Mouse (Mus musculus) C2C12 (cell line): ENCODE results near the gene Guca2a.

Experiments used
- CEBPB ChIP-seq: IDR thresholded peaks from one replicate; pipeline ENCODE4 v1.6.1; 2011; ENCODE audit warnings: low read depth, mild to moderate bottlenecking, control low read depth, moderate library complexity
- CTCF ChIP-seq: IDR thresholded peaks from one replicate; pipeline ENCODE4 v1.5.1; 2011; ENCODE audit not compliant: control insufficient read depth, insufficient read depth, insufficient read length
- FOSL1 ChIP-seq: IDR thresholded peaks from one replicate; pipeline ENCODE4 v1.8.0; 2011; ENCODE audit warnings: mild to moderate bottlenecking, low read length; ENCODE audit not compliant: poor library complexity, insufficient read depth, severe bottlenecking
- MAX ChIP-seq: IDR thresholded peaks from one replicate; pipeline ENCODE4 v1.6.1; 2011; ENCODE audit warnings: mild to moderate bottlenecking, control low read depth
- MYOD1 ChIP-seq: IDR thresholded peaks from one replicate; pipeline ENCODE4 v1.6.1; 2011; ENCODE audit warnings: low read depth; ENCODE audit not compliant: control insufficient read depth, insufficient read length
- MYOG ChIP-seq: IDR thresholded peaks from one replicate; pipeline ENCODE4 v1.6.1; 2011; ENCODE audit not compliant: control insufficient read depth, insufficient read length; ENCODE audit errors: extremely low read depth
- USF1 ChIP-seq: IDR thresholded peaks from one replicate; pipeline ENCODE4 v1.6.1; 2011; ENCODE audit warnings: low read depth, mild to moderate bottlenecking, control low read depth, moderate library complexity

GRCm38 (mm10) chr4:119588037-119588436 is 49.5 kb upstream of the Guca2a start:
- TF ChIP-seq CTCF: no peak
- TF ChIP-seq CEBPB: no peak
- TF ChIP-seq USF1: no peak
- TF ChIP-seq MYOG: no peak
- TF ChIP-seq MAX: no peak
- no peak for TF ChIP-seq FOSL1
- no peak for TF ChIP-seq MYOD1
